Mouse (Mus musculus): ENCODE data around the gene Ccs.
"Not testable (repeated sequence)": the region's sequence is repeated elsewhere in the genome, so short reads cannot be mapped to it uniquely, and the experiment has no call there.

The Ccs gene

GRCm38 (mm10) chr19:4836096-4836495 is 3.0 kb downstream of the Ccs start:
- DNase-seq (ENCODE audit: low spot score) = no peak

DNA sequence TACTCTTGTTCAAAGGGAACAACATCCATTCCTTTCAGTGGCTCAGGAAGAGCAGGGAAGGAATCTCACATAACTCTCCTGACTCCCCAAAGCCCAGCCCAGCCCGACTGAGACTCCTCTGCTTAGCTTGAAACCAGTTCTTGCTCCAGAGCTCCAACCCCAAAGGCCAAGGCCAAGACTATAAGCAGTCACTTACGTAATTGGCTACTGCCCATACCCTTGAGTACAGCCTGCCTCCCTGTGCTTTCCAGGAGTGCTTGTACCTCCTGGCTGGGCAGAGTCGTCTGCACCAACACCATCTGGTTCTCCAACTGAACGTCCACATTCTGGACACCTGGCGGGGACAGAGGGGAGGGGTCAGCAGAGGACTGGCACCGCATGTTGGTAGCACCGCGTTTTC is 5.2 kb downstream of the Ccs start:
- no peak for DNase-seq (ENCODE audit: low spot score)

- no peak for DNase-seq (ENCODE audit: low spot score)
These were observed 10.0 kb downstream of the Ccs start for GRCm38 (mm10) chr19:4829156-4829555.

DNA sequence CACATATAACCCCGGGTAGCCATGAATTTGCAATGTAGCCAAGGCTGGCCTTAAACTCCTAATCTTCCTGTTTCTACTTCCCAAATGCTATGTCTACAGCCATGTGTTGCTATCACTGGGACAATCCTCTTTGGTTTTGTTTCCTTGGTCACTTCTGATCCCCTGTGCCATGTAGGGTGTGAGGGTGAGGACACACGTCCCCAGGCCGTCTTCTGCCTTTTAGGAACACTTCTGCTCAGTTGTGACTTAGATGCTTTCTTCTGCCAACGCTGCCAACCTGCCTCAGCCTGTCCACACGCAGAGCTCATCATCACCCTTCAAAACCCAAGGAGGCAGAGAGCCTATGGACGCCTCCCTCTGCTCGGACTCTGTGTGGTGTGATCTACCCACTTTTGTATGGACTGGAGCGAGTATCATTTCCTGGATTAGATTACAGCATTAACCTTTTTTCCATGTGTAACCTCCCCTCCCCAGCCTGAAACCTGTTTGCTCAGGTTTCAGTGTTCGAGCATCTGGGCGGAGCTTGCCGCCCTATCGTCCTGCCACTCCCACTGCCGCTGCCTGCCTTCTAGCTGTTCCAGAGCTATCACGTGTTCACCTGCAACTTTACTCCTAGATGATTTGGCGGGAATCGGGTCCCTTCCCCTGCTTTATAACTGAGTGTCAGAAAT is 10.6 kb downstream of the Ccs start:
- DNase-seq (ENCODE audit: low spot score) = no peak

DNA sequence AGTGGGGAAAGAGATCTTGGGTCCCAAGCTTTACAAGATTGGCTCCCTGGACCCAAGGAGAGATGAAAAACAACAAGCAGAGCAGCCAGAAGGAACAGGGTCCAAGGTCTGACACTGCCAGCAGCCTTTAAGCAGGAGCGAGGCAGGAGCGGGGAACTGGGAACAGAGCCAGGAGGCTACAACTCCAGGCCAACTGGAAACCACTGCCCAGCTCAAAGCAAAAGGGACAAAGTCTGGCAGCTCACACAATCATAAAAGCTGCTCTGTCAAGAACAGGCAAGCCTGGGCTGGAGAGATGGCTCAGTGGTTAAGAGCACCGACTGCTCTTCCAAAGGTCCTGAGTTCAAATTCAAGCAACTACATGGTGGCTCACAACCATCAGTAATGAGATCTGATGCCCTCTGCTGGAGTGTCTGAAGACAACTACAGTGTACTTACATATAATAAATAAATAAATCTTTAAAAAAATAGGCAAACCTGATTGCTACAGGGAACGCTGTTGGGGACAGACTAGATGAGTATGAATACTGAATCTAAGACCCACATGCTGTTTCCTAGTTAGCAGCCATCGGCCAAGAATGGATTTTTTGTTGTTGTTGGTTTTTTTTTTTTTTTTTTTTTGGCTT is 18.3 kb downstream of the Ccs start:
- peak; percentile 44 for DNase-seq (ENCODE audit: low spot score)

DNA sequence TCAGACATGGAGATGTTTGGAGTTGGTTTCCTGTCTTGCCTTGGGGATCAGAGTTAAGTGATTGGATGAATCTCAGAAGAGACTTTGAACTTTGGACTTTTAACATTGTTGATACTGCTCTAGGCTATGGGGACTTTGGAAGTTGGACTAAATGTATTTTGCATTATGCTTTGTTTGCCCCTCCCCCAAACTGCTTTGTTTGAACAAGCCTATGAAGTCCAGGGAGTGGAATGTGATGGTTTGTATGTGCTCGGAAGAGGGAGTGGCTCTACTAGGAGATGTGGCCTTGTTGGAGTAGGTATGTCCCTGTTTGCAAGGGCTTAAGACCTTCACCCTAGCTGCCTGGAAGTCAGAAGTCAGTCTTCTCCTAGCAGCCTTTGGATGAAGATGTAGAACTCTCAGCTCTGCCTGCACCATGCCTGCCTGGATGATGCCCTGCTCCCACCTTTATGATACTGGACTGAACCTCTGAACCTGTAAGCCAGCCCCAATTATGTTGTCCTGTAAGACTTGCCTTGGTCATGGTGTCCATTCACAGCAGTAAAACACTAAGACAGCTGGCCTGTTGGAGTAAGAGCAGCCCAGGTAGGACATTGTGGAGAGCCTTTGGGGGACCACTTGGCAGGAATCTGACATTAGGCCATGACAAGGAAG is 21.8 kb downstream of the Ccs start:
- no peak for DNase-seq (ENCODE audit: low spot score)

DNA sequence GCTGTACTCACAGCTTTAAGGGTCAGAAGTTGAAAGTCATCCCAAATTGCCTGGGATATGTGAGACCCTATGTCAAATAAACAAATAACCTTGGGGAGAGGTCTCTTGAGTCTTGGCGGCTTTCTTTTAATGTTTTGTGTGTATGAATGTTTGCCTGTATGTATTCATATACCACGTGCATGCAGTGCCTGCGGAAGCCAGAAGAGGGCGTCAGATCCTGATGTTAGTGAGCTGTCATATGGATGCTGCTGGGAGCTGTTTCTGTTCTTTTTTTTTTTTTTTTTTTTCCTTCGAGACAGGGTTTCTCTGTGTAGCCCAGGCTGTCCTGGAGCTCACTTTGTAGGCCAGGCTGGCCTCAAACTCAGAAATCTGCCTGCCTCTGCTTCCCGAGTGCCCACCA is 26.1 kb downstream of the Ccs start:
- DNase-seq (ENCODE audit: low spot score) = no peak

- DNase-seq (ENCODE audit: low spot score) = not testable (repeated sequence)
These were observed 26.7 kb downstream of the Ccs start for GRCm38 (mm10) chr19:4812334-4812949.

DNA sequence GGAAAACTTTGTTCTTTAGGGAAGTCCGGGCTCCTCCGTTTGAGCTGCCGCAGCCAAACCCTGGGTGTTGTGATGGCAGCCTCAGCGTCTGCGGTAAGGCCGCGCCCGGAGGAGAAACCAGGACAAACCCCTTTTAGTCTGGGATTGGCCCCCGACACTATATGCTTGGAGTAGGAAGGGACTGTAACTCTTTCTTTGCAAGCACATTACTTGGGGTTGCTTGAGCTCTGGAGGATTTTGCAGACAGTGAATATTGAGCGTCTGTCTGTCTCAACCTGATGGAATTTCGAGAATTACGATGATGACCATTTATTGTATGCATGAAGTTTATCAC is 27.3 kb downstream of the Ccs start:
- no peak for DNase-seq (ENCODE audit: low spot score)

GRCm38 (mm10) chr19:4811063-4811908 is 27.8 kb downstream of the Ccs start, which contains the start of the genes Gm21992 and Rbm14:
TSS of gene Gm21992 (minus strand) at chr19:4811612.
TSS of gene Rbm14 (minus strand) at chr19:4811634.
- peak; percentile 98 for DNase-seq (ENCODE audit: low spot score)

- no peak for DNase-seq (ENCODE audit: low spot score)
These were observed 28.4 kb downstream of the Ccs start for GRCm38 (mm10) chr19:4810746-4811062.

DNA sequence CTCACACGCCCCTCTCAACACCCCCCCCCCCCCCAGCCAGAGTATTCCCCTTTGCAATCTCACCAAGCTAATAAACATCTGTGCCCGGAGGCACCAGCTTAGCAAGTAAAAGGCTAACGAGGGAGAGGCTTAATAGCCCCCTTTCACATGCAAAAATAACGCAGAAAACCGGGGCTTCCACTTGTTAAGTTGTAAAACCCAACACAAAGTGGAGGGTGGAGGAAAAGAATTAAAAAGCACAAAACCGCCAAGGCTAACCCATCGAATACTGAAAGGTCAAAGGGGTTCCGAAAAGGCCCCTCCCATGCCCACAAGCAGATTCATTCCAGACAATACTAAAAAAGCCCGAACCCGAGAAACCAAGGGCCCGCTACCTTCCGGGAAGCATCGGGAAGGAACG is 28.8 kb downstream of the Ccs start:
- DNase-seq (ENCODE audit: low spot score) = no peak

GRCm38 (mm10) chr19:4803283-4803682 is 35.8 kb downstream of the Ccs start:
- DNase-seq (ENCODE audit: low spot score) = no peak

- DNase-seq (ENCODE audit: low spot score) = no peak
These were observed 36.4 kb downstream of the Ccs start for GRCm38 (mm10) chr19:4802691-4803091.

- no peak for DNase-seq (ENCODE audit: low spot score)
These were observed 40.0 kb downstream of the Ccs start for GRCm38 (mm10) chr19:4799083-4799482.

DNA sequence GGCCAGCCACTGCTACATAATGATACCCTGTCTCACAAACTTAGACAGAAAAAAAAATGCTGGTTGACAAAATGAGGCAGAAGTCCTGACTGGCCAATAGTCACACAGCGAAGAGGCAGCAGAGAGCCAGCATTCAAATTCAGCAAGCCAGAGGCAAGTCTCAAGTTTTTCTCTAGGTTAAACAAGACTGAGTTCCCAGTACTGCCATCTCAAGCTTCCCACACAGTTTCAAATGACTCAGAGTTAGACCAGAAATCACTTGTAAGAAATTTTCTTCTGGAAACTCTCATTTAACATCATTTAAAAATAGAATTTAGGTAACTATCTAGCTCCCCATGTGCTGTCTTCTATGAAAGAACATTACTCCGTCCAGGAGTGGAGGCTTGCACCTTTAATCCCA is 41.3 kb downstream of the Ccs start:
- DNase-seq (ENCODE audit: low spot score) = no peak

- no peak for DNase-seq (ENCODE audit: low spot score)
These were observed 43.2 kb downstream of the Ccs start for GRCm38 (mm10) chr19:4795929-4796328.

GRCm38 (mm10) chr19:4793831-4794422 is 45.2 kb downstream of the Ccs start, which contains the start of gene Rbm4:
TSS of gene Rbm4 (minus strand) at chr19:4793901.
- peak; percentile 98 for DNase-seq (ENCODE audit: low spot score)

DNA sequence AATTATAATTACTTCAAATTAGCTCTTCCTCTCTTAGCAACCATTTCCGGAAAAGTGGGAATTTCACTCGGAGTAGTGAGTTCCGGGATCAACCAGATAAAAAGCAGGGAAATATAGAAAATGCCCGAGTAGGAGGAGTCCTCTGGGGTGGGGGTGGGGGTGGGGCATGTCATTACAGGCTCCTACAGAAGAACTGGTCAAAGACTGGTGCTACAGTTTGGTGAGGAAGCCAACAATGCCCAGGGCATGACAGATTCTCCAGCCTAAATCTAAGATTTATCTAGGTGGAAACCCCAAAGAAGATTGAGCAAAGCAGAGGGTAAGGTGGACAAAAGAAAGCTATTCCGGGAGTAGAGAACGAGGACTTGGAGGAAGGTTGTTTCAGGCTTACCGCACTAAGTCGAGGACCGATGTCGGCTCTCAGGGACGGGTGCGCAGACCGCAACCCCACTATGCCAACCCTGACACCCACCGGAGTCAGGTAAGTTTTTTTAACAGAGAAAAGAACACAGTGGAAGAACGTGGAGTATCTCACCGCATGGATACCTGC is 45.8 kb downstream of the Ccs start:
- DNase-seq (ENCODE audit: low spot score) = no peak

DNA sequence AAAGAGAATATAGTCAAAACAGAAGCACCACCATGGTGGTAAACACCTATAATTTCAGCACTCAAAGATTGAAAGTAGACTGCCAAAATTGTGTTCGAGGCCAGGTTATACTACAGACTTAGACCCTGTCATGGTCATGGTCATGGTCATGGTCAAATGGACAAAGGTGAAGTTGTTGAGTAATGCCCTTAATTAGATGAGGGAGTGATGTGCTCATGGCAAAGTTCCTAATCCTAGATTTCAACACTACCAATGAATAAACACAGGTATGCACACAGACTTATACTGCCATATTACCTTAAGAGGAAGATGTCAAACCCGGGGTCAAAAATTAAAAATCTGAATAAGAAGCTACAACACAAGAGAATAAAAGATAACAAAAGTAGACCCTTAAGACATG is 52.8 kb downstream of the Ccs start:
- no peak for DNase-seq (ENCODE audit: low spot score)

- no peak for DNase-seq (ENCODE audit: low spot score)
These were observed 53.9 kb downstream of the Ccs start for GRCm38 (mm10) chr19:4785206-4785605.

DNA sequence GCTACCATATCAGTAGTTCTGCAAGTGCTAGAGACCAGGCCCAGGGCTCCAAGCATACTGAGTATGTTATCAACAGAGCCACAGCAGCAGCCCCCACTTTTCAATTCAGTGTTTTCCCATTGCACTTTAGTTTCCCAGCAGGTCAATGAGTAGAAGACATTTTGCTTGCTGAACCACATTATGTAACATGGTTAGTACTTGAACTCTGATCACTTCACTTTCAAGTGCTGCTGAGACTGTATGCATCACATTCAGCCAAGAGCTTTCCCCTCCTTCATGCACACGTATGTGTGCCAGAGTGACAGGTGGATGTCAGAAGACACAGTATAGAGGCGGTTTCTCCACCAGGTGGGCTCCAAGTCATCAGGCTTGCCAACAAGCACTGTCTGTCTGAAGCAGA is 56.2 kb downstream of the Ccs start:
- no peak for DNase-seq (ENCODE audit: low spot score)

Data from left cerebral cortex, adult 11 months (tissue).